Mouse (Mus musculus) Muller cell, postnatal 12 days (primary cell): ENCODE results near the gene Cdk2ap2.
"Not testable (repeated sequence)": the region's sequence is repeated elsewhere in the genome, so short reads cannot be mapped to it uniquely, and the experiment has no call there.

Source experiments
- DNase-seq: peaks from one replicate; pipeline ENCODE4 v3.0.0-alpha.2; 2015; ENCODE audit errors: inconsistent ontology term

Gene Cdk2ap2

GRCm38 (mm10) chr19:4096642-4097440 lies at the start of gene Cdk2ap2:
Gene Cdk2ap2, plus strand, starts transcription at chr19:4097182.
- DNase-seq: peak; percentile 100

DNA sequence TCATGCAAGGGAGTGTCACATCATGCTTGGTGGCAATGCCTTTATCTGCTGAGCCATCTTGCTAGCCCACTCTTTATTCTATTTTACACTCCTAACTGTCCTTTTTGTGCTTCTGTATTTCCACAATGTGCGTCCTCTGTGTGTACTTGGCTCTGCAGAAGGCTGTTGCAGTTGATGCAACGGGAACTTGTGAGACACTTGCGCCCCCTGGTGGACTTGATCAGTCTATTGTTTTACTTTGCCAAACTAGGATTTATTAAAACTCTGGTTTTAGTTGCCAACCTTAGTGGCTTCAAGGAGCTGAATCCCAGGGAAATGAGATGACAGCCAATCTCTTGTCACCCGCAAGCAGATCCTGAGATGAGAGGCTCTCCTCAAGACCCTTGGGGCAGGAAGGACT lies 49.1 kb upstream of the Cdk2ap2 start:
- peak; percentile 19 for DNase-seq

DNA sequence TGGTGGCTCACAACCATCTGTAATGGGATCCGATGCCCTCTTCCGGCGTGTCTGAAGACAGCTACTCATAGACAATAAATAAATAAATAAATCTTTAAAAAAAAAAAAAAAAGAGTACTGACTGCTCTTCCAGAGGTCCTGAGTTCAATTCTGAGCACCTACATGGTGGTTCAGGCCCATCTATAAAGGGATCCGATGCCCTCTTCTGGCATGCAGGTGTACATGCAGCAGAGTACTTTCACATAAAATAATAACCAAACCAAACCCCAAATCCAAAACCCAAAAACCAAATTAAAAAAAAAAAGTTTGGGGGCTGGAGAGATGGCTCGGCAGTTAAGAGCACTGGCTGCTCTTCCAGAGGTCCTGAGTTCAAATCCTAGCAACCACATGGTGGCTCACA lies 47.9 kb upstream of the Cdk2ap2 start:
- DNase-seq: not testable (repeated sequence)

DNA sequence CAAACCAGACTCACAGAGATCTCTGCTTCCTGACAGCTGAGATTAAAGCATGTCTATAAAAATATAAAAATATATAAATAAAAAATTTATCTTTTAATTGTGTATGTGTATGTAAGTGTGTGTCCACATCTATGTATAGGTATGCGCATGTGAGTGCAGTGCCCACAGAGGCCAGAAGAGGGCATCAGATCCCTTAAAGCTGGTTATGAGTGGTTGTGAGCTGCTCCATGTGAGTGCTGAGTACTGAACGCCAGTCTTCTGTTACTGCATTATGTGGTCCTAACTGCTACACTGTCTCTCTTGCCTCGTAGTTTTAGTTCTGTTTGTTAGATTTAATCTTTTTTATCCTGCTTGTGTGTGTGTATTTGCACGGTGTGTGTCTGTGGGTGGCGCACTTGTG lies 46.0 kb upstream of the Cdk2ap2 start:
- DNase-seq: no peak

DNA sequence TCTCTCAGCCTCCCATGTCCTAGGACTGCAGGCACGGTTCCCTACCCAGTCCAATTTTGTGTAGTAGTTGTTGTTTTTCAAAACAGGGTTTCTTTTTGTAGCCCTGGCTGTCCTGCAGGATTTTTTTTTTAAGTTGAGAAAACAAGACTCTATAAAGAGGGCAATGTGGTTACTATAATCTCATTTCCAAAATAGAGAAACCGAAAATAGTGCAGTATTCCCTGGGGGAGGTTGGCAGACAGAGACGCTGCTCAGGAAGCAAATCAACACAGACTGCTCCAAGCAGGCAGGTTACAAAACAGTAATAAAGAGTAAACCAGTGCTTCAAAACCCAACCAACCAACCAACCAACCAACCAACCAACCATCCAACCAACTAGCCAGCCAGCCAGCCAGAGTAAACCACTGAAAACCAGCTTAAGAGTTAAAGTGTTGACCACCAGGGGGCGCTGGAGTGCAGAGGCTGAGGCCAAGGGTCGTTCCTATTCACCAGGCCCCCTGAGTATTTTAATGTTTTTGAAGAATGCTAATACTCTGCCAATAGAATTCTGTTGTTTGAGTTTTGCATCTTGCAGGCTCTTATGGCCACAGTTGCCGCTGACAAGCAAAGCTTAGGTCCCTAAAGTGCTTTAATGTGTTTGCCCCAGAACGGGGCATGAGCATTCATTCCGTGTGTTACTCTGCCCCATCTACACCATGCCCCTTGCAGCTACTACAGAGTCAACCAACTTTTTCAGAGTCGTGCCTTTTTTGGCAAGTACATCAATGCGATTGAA lies 45.1 kb upstream of the Cdk2ap2 start:
- DNase-seq: peak; percentile 16

GRCm38 (mm10) chr19:4052516-4053030 lies 44.4 kb upstream of the Cdk2ap2 start:
- no peak for DNase-seq

DNA sequence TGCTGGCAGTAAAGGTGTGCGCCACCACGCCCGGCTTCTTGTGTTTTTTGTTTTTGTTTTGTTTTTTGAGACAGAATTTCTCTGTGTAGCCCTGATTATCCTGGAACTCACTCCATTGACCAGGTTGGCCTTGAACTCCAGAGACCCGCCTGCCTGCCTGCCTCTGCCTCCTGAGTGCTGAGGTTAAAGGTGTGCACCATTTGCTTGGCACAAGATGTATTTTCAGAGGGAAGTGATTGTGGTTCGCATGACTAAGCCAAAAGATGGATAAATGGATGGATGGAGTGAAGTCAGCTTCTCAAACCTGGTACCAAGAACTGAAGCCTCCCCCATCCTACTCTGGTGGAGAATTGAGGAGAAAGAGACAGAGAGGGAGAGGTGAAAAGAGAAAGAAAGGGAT lies 42.4 kb upstream of the Cdk2ap2 start:
- DNase-seq: no peak

- no peak for DNase-seq
Observed at GRCm38 (mm10) chr19:4055216-4055946, 41.6 kb upstream of the Cdk2ap2 start.

GRCm38 (mm10) chr19:4055947-4056693 lies 40.9 kb upstream of the Cdk2ap2 start:
- DNase-seq: no peak

- no peak for DNase-seq
Observed at GRCm38 (mm10) chr19:4056727-4057126, 40.3 kb upstream of the Cdk2ap2 start.

DNA sequence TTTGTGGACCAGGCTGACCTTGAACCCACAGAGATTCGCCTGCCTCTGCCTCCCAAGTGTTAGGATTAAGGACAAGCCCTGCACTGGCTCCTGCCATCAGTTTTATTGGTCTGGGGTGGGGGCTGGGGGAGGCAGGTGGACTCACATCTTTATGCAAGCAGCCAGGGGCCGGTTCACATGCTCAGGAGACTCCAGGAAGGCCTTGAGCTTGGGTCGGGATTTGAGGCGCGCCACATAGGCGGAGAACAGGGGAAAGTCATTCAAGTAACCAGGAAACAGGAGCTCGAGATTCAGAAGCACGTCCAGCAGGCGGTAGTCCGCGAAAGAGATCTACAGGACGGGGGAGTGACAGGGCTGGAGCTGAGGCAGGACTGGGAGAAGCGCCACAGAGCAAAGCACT lies 39.6 kb upstream of the Cdk2ap2 start:
- no peak for DNase-seq

DNA sequence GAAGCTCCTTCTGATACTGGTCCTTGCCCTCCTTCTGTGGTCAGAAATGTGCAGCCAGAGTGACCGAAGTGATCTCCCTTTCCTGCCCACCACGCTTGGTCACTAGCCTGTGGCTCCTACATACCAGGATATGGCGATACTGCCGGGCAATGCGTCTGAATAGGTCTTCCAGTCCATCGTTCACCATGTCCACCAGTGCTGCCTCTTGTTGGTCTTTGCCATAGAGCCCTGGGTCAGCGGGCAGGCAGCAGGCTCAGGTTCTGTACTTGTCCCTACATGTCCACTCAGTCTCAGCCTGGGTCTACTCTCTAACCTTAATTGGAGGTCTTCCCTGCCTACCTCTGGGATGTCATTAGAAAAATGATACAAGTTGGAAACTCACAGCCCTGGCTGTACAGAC lies 39.0 kb upstream of the Cdk2ap2 start:
- no peak for DNase-seq

DNA sequence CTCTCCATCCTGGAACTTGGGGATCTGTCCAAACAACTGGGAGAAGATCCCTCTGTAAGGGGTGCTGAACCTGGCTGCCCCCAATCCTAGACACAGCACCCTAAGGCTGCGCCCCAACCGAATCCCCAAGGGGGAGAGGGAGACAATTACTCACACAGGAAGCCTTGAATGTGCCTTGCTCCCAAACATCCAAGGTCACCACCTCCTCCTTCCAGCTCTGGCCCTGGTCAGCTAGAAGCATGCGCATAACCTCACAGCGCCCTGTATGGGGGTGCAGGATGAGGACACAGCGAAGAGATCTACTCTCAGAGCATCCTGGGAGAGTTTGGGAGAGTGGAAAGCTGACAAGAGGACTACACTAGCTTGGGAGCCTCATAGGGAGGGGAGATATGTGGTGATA lies 38.4 kb upstream of the Cdk2ap2 start:
- no peak for DNase-seq

GRCm38 (mm10) chr19:4059069-4059740 lies 37.8 kb upstream of the Cdk2ap2 start, which contains the start of gene Gstp3:
Gene Gstp3, minus strand, starts transcription at chr19:4059569.
- DNase-seq: no peak

DNA sequence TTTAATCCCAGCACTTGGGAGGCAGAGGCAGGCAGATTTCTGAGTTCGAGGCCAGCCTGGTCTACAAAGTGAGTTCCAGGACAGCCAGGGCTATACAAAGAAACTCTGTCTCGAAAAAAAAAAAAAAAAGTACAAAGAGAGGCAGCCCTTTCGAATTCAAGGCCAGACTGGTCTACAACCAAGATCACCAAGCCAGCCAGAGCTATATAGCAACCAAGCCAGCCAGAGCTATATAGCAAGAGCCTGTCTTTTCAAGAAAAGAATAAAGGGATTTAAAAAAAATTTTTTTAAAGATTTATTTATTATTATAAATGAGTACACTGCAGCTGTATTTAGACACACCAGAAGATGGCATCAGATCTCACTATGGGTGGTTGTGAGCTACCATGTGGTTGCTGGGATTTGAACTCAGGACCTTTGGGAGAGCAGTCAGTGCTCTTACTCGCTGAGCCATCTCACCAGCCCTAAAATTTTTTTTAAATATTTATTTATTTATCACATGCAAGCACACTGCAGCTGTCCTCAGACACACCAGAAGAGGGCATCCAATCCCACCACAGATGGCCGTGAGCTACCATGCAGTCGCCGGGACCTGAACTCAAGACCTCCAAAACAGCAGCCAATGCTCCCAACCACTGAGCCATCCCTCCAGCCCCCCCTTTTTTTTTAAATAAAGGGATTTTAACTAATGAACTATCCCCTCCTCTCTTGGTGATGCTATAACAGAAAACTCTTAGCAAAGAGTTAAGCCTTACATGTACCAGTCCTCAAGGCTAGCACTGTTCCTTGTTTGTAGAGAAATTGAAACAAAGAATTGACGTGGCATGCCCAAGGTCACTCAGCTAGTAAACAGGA lies 36.7 kb upstream of the Cdk2ap2 start:
- DNase-seq: not testable (repeated sequence)

DNA sequence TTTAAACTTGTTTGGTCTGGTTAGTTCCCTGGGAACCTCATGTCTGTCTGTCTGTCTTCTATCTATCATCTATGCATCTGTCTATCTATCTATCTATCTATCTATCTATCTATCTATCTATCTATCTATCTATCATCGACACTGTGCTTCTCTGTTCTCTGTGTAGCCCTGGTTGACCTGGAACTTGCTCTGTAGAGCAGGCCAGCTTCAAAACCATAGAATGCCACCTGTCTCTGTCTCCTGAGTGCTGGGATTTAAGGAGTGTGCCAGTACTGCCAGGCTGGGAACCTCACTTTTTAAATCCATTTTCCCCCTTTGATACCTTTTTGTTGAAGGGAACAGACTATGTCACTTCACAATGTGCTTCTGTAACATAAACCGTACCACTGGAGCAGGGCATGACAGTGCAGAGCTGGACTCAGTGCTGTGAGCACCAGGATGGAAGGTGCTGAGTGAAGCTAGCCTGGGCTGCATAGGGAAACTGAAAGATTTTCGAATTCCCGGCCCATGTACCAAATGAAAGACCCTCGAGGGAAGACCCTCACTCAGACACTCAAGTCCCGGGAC lies 36.0 kb upstream of the Cdk2ap2 start:
- no peak for DNase-seq

GRCm38 (mm10) chr19:4063357-4063756 lies 33.6 kb upstream of the Cdk2ap2 start:
- DNase-seq: not testable (repeated sequence)

GRCm38 (mm10) chr19:4064501-4064900 lies 32.5 kb upstream of the Cdk2ap2 start:
- DNase-seq: not testable (repeated sequence)

GRCm38 (mm10) chr19:4066280-4066679 lies 30.7 kb upstream of the Cdk2ap2 start:
- no peak for DNase-seq
